Mouse (Mus musculus) testis, postnatal 14 days (tissue): Measurements from ENCODE around the gene Olfr628.
"Not testable (repeated sequence)": the region's sequence is repeated elsewhere in the genome, so short reads cannot be mapped to it uniquely, and the experiment has no call there.

Experiments
- DNase-seq: peaks from one replicate; pipeline ENCODE4 v3.0.0; 2021; ENCODE audit warnings: low spot score

The Olfr628 gene

GRCm38 (mm10) chr7:103730074-103730473, at the start of gene Olfr628:
Gene Olfr628 (plus strand): TSS chr7:103730374.
- no peak for DNase-seq

- DNase-seq: no peak
These were observed 47.8 kb upstream of the Olfr628 start, which contains the start of gene Olfr625-ps1 for GRCm38 (mm10) chr7:103682420-103682819. Gene Olfr625-ps1 (plus strand): TSS chr7:103682720.

GRCm38 (mm10) chr7:103699469-103699868, 30.7 kb upstream of the Olfr628 start:
- DNase-seq: no peak

- no peak for DNase-seq
These were observed 18.1 kb upstream of the Olfr628 start for GRCm38 (mm10) chr7:103712024-103712423.

- DNase-seq: no peak
These were observed 15.8 kb upstream of the Olfr628 start, which contains the start of gene Olfr243 for GRCm38 (mm10) chr7:103714371-103714770. Gene Olfr243 (plus strand): TSS chr7:103714671.

GRCm38 (mm10) chr7:103716398-103716797, 13.8 kb upstream of the Olfr628 start:
- not testable (repeated sequence) for DNase-seq

GRCm38 (mm10) chr7:103744843-103745242, 14.7 kb downstream of the Olfr628 start, which contains the start of gene Olfr629:
Gene Olfr629 (minus strand): TSS chr7:103744943.
- no peak for DNase-seq

- no peak for DNase-seq
These were observed 27.1 kb downstream of the Olfr628 start, which contains the start of gene Olfr630 for GRCm38 (mm10) chr7:103757233-103757632. Gene Olfr630 (minus strand): TSS chr7:103757333.

- DNase-seq: not testable (repeated sequence)
These were observed 32.0 kb downstream of the Olfr628 start for GRCm38 (mm10) chr7:103762212-103762611.

GRCm38 (mm10) chr7:103767687-103768086, 37.5 kb downstream of the Olfr628 start:
- DNase-seq: not testable (repeated sequence)

- no peak for DNase-seq
These were observed 41.3 kb downstream of the Olfr628 start, which contains the start of gene Olfr69 for GRCm38 (mm10) chr7:103771494-103771893. Gene Olfr69 (minus strand): TSS chr7:103771594.

GRCm38 (mm10) chr7:103777652-103778051, 47.5 kb downstream of the Olfr628 start:
- not testable (repeated sequence) for DNase-seq

- DNase-seq: no peak
These were observed 49.4 kb downstream of the Olfr628 start, which contains the start of gene Olfr68 for GRCm38 (mm10) chr7:103779598-103779997. Gene Olfr68 (minus strand): TSS chr7:103779698.
